In the genomic region with DNA sequence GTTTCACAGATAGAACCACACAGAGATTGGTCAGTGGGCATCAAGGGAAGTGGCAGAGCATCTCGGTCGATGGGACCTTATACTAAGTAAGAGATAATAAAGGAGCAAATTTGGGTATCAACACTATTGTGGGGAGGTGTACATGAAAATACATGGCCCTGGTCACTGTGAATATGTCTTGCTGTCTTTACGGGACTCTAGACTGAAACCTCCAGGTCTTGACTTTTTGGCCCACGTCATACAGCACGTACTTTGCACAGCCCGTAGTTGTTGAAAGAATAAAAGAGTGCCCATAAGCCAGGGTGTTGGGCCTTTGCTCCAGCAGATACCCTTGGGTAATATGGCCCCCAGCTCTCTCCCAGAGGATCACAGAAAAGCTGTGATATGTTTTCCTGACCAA, we compare ENCODE assay signal across 19 mouse cellular contexts. TPM values are rescaled to one million over a fixed set of nuclear protein-coding genes. Genes with fewer than 3 reads are reported as not detected.
A peak's percentile ranks its signal among the peaks of the same experiment; 100 is the strongest.
DNase-seq lines count a peak whose midpoint lies in the region; ATAC-seq and TF ChIP-seq lines count a peak whose summit lies in the region.
"Had no signal": no experiment of that assay in that cellular context is flagged by ENCODE, and none has a peak within 500 bp of the region (broad histone marks: within the 10 kb centered on the region; RNA-seq: fewer than 3 reads in every experiment).

No protein-coding gene starts in this region.

- no peaks in the 10 kb centered on the region for H3K36me3 ChIP-seq in liver, embryonic 12.5 days
- no peaks in the 10 kb centered on the region for H3K36me3 ChIP-seq in liver, embryonic 11.5 days (ENCODE audit: control insufficient read depth, insufficient read depth, low read length)
- H3K36me3 ChIP-seq in CH12.LX (replicated peaks in 1 of 2; ENCODE audit: control insufficient read depth in 1 of 2, insufficient read depth in 1 of 2, low read length in 1 of 2): no peaks in the 10 kb centered on the region
- H3K36me3 ChIP-seq: embryonic facial prominence, embryonic 10.5 days; forebrain, embryonic 10.5 days; hindbrain, embryonic 12.5 days had no signal

- dilution Hi-C loops in CH12.LX (cut with MboI; ENCODE audit: extremely low pct_ligation_motif_present, extremely low pct_unique_long_range_greater_than_20kb, low sequenced_read_pairs): no loop called here

- no peaks in the 10 kb centered on the region for H3K79me2 ChIP-seq in CH12.LX (replicated peaks; ENCODE audit: control insufficient read depth, extremely low read depth, insufficient read depth, poor library complexity, severe bottlenecking)

- H3K4me1 ChIP-seq in liver, embryonic 12.5 days: peaks cover 47% of the 10 kb centered on the region
- peaks cover 19% of the 10 kb centered on the region for H3K4me1 ChIP-seq in liver, embryonic 11.5 days (replicated peaks; ENCODE audit: control insufficient read depth, insufficient read depth, low read length)
- H3K4me1 ChIP-seq in CH12.LX (ENCODE audit: control insufficient read depth in 1 of 2, insufficient read depth in 2 of 2): peaks cover 24 to 67% of the 10 kb centered on the region in 2 experiments

- ATAC-seq in liver, embryonic 12.5 days: no peak
- ATAC-seq in liver, embryonic 11.5 days (replicated peaks; ENCODE audit: low FRiP score): no peak
- ATAC-seq: forebrain, embryonic 14.5 days; hindbrain, embryonic 16.5 days had no signal

- TF ChIP-seq POLR2A in CH12.LX (IDR thresholded peaks at IDR 0.05; ENCODE audit: low read depth, low read length): no peak

- no peak overlapping the region; the same call in 1 of the 2 replicates for H3K9ac ChIP-seq in liver, embryonic 12.5 days
- no peak overlapping the region for H3K9ac ChIP-seq in liver, embryonic 11.5 days (ENCODE audit: low read depth, low read length)
- H3K9ac ChIP-seq in CH12.LX (ENCODE audit: insufficient read depth, low read depth): peak overlapping the region; percentile 30; the same call in 1 of the 2 replicates
- H3K9ac ChIP-seq: hindbrain, embryonic 12.5 days had no signal

- H3K9me3 ChIP-seq in liver, embryonic 12.5 days (replicated peaks): no peaks in the 10 kb centered on the region
- no peaks in the 10 kb centered on the region for H3K9me3 ChIP-seq in liver, embryonic 11.5 days (ENCODE audit: control insufficient read depth, low read length)
- H3K9me3 ChIP-seq in CH12.LX (replicated peaks; ENCODE audit: low read length): no peaks in the 10 kb centered on the region
- H3K9me3 ChIP-seq: embryonic facial prominence, embryonic 10.5 days; forebrain, embryonic 10.5 days; hindbrain, embryonic 12.5 days had no signal

- TF ChIP-seq CTCF in CH12.LX (conservative IDR thresholded peaks at IDR 0.05 in 1 of 2, IDR thresholded peaks at IDR 0.05 in 1 of 2; ENCODE audit: low read depth in 2 of 2, low read length in 2 of 2): no peak

- in situ Hi-C loops in CH12.LX (cut with MboI; ENCODE audit: low pct_ligation_motif_present, low pct_unique_long_range_greater_than_20kb, low sequenced_read_pairs): no loop called here

- TF ChIP-seq RAD21 in CH12.LX (IDR thresholded peaks at IDR 0.05; ENCODE audit: low read depth, low read length): no peak

- DNase-seq in liver, embryonic 11.5 days (ENCODE audit: low spot score): no peak
- no peak for DNase-seq in CH12.LX (ENCODE audit: extremely low read depth)
- DNase-seq in T-cell, adult 2 months (ENCODE audit: low spot score): peak; percentile 37
- DNase-seq in right cerebral cortex, postnatal 14 days: no peak
- no peak for DNase-seq in lung, postnatal 10 days
- DNase-seq: cerebellum, adult 11-12 months; cerebellum, adult 9-10 months; cerebellum, postnatal 36 days; gastrocnemius, adult 2 months; gastrocnemius, postnatal 25 days; heart, postnatal 10 days; heart, postnatal 4 days had no signal

- 87% methylated on average over 6 of the region's 6 CpGs for WGBS in liver, embryonic 12.5 days (ENCODE audit: insufficient replicate concordance)
- WGBS in liver, embryonic 11.5 days: 93% methylated on average over 6 of the region's 6 CpGs

- H3K4me2 ChIP-seq in liver, embryonic 12.5 days: no peak overlapping the region; the same call in 1 of the 2 replicates
- H3K4me2 ChIP-seq in liver, embryonic 11.5 days: no peak overlapping the region
- H3K4me2 ChIP-seq in CH12.LX (ENCODE audit: insufficient read depth, low read depth, poor library complexity, severe bottlenecking): peak overlapping the region; percentile 92
- H3K4me2 ChIP-seq: hindbrain, embryonic 12.5 days had no signal

- peaks cover 14% of the 10 kb centered on the region; the same call in 1 of the 2 replicates for H3K27me3 ChIP-seq in liver, embryonic 12.5 days (replicated peaks)
- H3K27me3 ChIP-seq in liver, embryonic 11.5 days (replicated peaks; ENCODE audit: control insufficient read depth, insufficient read depth, low read length): no peaks in the 10 kb centered on the region
- no peaks in the 10 kb centered on the region for H3K27me3 ChIP-seq in CH12.LX (replicated peaks)
- H3K27me3 ChIP-seq: hindbrain, embryonic 12.5 days had no signal

- H3K27ac ChIP-seq in liver, embryonic 12.5 days: peak overlapping the region; percentile 33; the same call in 1 of the 2 replicates
- no peak overlapping the region for H3K27ac ChIP-seq in liver, embryonic 11.5 days (ENCODE audit: low read depth, low read length)
- H3K27ac ChIP-seq in CH12.LX (ENCODE audit: insufficient read depth, low read depth): peak overlapping the region; percentile 98
- H3K27ac ChIP-seq: embryonic facial prominence, embryonic 10.5 days; forebrain, embryonic 10.5 days; gastrocnemius, adult 2 months; hindbrain, embryonic 12.5 days had no signal

- no peak overlapping the region for H3K4me3 ChIP-seq in liver, embryonic 12.5 days
- H3K4me3 ChIP-seq in liver, embryonic 11.5 days (ENCODE audit: low read depth, low read length): no peak overlapping the region
- H3K4me3 ChIP-seq in CH12.LX (replicated peaks in 1 of 3; ENCODE audit: low read depth in 2 of 3, low read length in 2 of 3, poor library complexity in 1 of 3): no peak overlapping the region
- H3K4me3 ChIP-seq: embryonic facial prominence, embryonic 10.5 days; erythroblast, embryonic 14.5 days; forebrain, embryonic 10.5 days; gastrocnemius, adult 2 months; hindbrain, embryonic 12.5 days had no signal

- no peak for TF ChIP-seq EP300 in CH12.LX (IDR thresholded peaks at IDR 0.05; ENCODE audit: low read length)

TF ChIP-seq in CH12.LX, 34 proteins besides CTCF, POLR2A, EP300 and RAD21:
- TF ChIP-seq ZNF384 (IDR thresholded peaks at IDR 0.05; ENCODE audit: low read depth, low read length) (no peak), CHD1 (IDR thresholded peaks at IDR 0.05; ENCODE audit: low read depth, low read length) (no peak), JUND (conservative IDR thresholded peaks at IDR 0.05; ENCODE audit: low read depth, low read length) (no peak), NELFE (IDR thresholded peaks at IDR 0.05; ENCODE audit: low read depth, low read length) (no peak), KAT2A (IDR thresholded peaks at IDR 0.05; ENCODE audit: insufficient replicate concordance, low read length) (no peak), ZKSCAN1 (IDR thresholded peaks at IDR 0.05; ENCODE audit: borderline replicate concordance, low read depth, low read length) (no peak)

RNA-seq across cellular contexts. Expression of a gene that starts 32.3 kb away (rescaled TPM):
- polyA plus RNA-seq in liver, embryonic 12.5 days (2016; fragmentation: Nextera tagmentation; extraction: Ambion mirVana): 234 and 237 TPM in 2 replicates
- 309 and 312 TPM in 2 replicates for polyA plus RNA-seq in liver, embryonic 11.5 days (2014; fragmentation: Nextera tagmentation; extraction: Ambion mirVana)
- total RNA-seq in CH12.LX (2012; rRNA removed) (161 and 196 TPM in 2 replicates), CH12.LX (2014; rRNA removed) (192 and 279 TPM in 2 replicates)
- 213 and 287 TPM in 2 replicates for polyA plus RNA-seq in CH12.LX (2012; ENCODE audit: insufficient read length, low read depth)

RNA-seq across cellular contexts. Expression of a gene that starts 32.3 kb away (rescaled TPM):
- 18.8 and 22.0 TPM in 2 replicates for polyA plus RNA-seq in liver, embryonic 12.5 days (2016; fragmentation: Nextera tagmentation; extraction: Ambion mirVana)
- 27.6 and 28.2 TPM in 2 replicates for polyA plus RNA-seq in liver, embryonic 11.5 days (2014; fragmentation: Nextera tagmentation; extraction: Ambion mirVana)
- total RNA-seq in CH12.LX (2012; rRNA removed) (13.4 and 19.8 TPM in 2 replicates), CH12.LX (2014; rRNA removed) (13.4 and 15.9 TPM in 2 replicates)
- polyA plus RNA-seq in CH12.LX (2012; ENCODE audit: insufficient read length, low read depth): 22.0 and 23.0 TPM in 2 replicates
